Mouse (Mus musculus) CH12.LX (cell line): Measurements from ENCODE around the gene Zkscan5.

Experiments
- CTCF ChIP-seq, 2 experiments: IDR thresholded peaks in 1 of 2; conservative IDR thresholded peaks in 1 of 2; 2 replicates each; pipeline ENCODE4 v1.5.1; 2011 to 2012; ENCODE audit warnings: low read depth in 2 of 2, low read length in 2 of 2, improper control_type of control experiment in 1 of 2, inconsistent platforms in 1 of 2, mild to moderate bottlenecking in 1 of 2, moderate library complexity in 1 of 2
- POLR2A ChIP-seq: IDR thresholded peaks from 2 replicates; pipeline ENCODE4 v1.6.1; 2011; ENCODE audit warnings: low read depth, mild to moderate bottlenecking, improper control_type of control experiment, low read length

DNA sequence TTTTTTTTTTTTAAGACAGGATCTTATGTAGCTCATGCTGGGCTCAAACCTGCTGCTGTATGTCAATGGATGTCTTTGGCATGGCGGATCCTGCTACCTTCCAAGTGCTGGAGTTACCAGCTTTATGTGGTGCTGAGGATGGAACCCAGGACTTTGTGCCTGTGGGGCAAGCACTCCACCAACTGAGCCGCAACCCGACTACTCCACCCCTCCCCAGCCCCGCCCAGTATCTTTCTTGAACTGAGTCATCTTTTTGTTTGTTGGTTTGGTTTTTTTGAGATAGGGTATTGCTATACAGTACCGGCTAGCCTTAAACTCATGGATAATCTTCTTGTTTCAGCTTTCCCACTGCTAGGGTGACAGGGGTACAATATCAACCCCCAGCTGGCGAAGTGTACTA lies 14.9 kb upstream of the Zkscan5 start:
- no peak for TF ChIP-seq CTCF (conservative IDR thresholded peaks at IDR 0.05 in 1 of 2, IDR thresholded peaks at IDR 0.05 in 1 of 2; ENCODE audit: low read depth in 2 of 2, low read length in 2 of 2)
- TF ChIP-seq POLR2A = no peak
